Mouse (Mus musculus) midbrain, embryonic 10.5 days (tissue): ENCODE measurements around the gene Ost4. TPM values are rescaled to one million over a fixed set of nuclear protein-coding genes. Genes with fewer than 3 reads are reported as not detected.

Experiments used
- DNase-seq: peaks from one replicate; pipeline ENCODE4 v3.0.0-alpha.2; 2017; ENCODE audit warnings: low spot score
- H3K27ac ChIP-seq: fragments of 300-500 bp; sonication (generic); replicated peaks from 2 replicates; pipeline ENCODE4 v1.5.1; 2016; ENCODE audit warnings: mild to moderate bottlenecking
- H3K27me3 ChIP-seq: fragments of 300-500 bp; sonication (generic); 2 replicates; pipeline ENCODE4 v1.6.1; 2016; ENCODE audit warnings: low read depth, mild to moderate bottlenecking; ENCODE audit not compliant: poor library complexity, severe bottlenecking
- H3K36me3 ChIP-seq: fragments of 300-500 bp; sonication (generic); 2 replicates; pipeline ENCODE4 v1.6.1; 2016; ENCODE audit warnings: mild to moderate bottlenecking, moderate library complexity
- H3K4me1 ChIP-seq: fragments of 300-500 bp; sonication (generic); 2 replicates; pipeline ENCODE4 v1.6.1; 2016
- H3K4me3 ChIP-seq: fragments of 300-500 bp; sonication (generic); 2 replicates; pipeline ENCODE4 v1.5.1; 2016; ENCODE audit warnings: mild to moderate bottlenecking, moderate library complexity
- H3K9me3 ChIP-seq: fragments of 300-500 bp; sonication (generic); replicated peaks from 2 replicates; pipeline ENCODE4 v1.6.1; 2016; ENCODE audit warnings: mild to moderate bottlenecking
- WGBS: fragments of 180-500 bp; shearing (Covaris S2); methylation state at CpG from one replicate; pipeline ENCODE4 v1.1.7; 2016; 5-methylcytosine and 5-hydroxymethylcytosine counted together
- polyA plus RNA-seq: library from polyadenylated mRNA; unstranded; fragments of >200 nt; fragmentation: Nextera tagmentation; extraction: Ambion mirVana; gene quantifications from 2 replicates; pipeline ENCODE4 v1.2.1, GENCODE M21; 2016

Ost4 gene
- polyA plus RNA-seq, 1 experiment from 2014 or later, result 415 TPM

- Histone ChIP-seq H3K36me3 (peaks cover 10% of the 10 kb centered on the region), H3K4me3 (peak overlapping the region; percentile 60), H3K27ac (peak overlapping the region; percentile 10; the same call in 1 of the 2 replicates), H3K4me1 (peaks cover 49% of the 10 kb centered on the region), H3K9me3 (no peaks in the 10 kb centered on the region), H3K27me3 (peaks cover 43% of the 10 kb centered on the region)
- 58% methylated on average over 19 of the region's 19 CpGs for WGBS
- no peak for DNase-seq
Observed at GRCm38 (mm10) chr5:30920621-30921020, 13.0 kb upstream of the Ost4 start.

- no peaks in the 10 kb centered on the region for H3K9me3 ChIP-seq
- H3K36me3 ChIP-seq, result peaks cover 10% of the 10 kb centered on the region
- H3K27me3 ChIP-seq, result peaks cover 39% of the 10 kb centered on the region
- WGBS, result 76% methylated on average over 11 of the region's 11 CpGs
- peak overlapping the region; percentile 60; the same call in 1 of the 2 replicates for H3K4me3 ChIP-seq
- H3K4me1 ChIP-seq, result peaks cover 55% of the 10 kb centered on the region
- DNase-seq, result no peak
- no peak overlapping the region for H3K27ac ChIP-seq
Observed at GRCm38 (mm10) chr5:30919831-30920614, 12.4 kb upstream of the Ost4 start.

GRCm38 (mm10) chr5:30918691-30919090 lies 11.1 kb upstream of the Ost4 start:
- Histone ChIP-seq H3K27ac (no peak overlapping the region), H3K4me1 (peaks cover 68% of the 10 kb centered on the region), H3K36me3 (peaks cover 10% of the 10 kb centered on the region), H3K9me3 (no peaks in the 10 kb centered on the region), H3K4me3 (0 out of 2 replicates have a peak overlapping the region, but pooled peaks have one; percentile 22), H3K27me3 (peaks cover 28% of the 10 kb centered on the region)
- 75% methylated on average over 8 of the region's 8 CpGs for WGBS
- DNase-seq, result no peak

GRCm38 (mm10) chr5:30917891-30918670 lies 10.5 kb upstream of the Ost4 start:
- Histone ChIP-seq H3K27me3 (peaks cover 22% of the 10 kb centered on the region), H3K27ac (0 out of 2 replicates have a peak overlapping the region, but pooled peaks have one; percentile 14), H3K4me3 (0 out of 2 replicates have a peak overlapping the region, but pooled peaks have one; percentile 22), H3K36me3 (peaks cover 10% of the 10 kb centered on the region), H3K4me1 (peaks cover 74% of the 10 kb centered on the region), H3K9me3 (no peaks in the 10 kb centered on the region)
- no peak for DNase-seq
- WGBS, result 85% methylated on average over 31 of the region's 31 CpGs

- H3K4me3 ChIP-seq, result no peak overlapping the region
- H3K9me3 ChIP-seq, result no peaks in the 10 kb centered on the region
- H3K27me3 ChIP-seq, result peaks cover 15% of the 10 kb centered on the region
- H3K4me1 ChIP-seq, result peaks cover 74% of the 10 kb centered on the region
- H3K36me3 ChIP-seq, result peaks cover 10% of the 10 kb centered on the region
- no peak overlapping the region for H3K27ac ChIP-seq
- 90% methylated on average over 11 of the region's 11 CpGs for whole genome bisulfite sequencing
- DNase-seq, result no peak
Observed at GRCm38 (mm10) chr5:30917348-30917747, 9.8 kb upstream of the Ost4 start.

GRCm38 (mm10) chr5:30916841-30917240 lies 9.3 kb upstream of the Ost4 start:
- WGBS, result 92% methylated on average over 9 of the region's 9 CpGs
- H3K27ac ChIP-seq, result peak overlapping the region; percentile 87; the same call in 1 of the 2 replicates
- H3K27me3 ChIP-seq, result peaks cover 14% of the 10 kb centered on the region
- no peak overlapping the region for H3K4me3 ChIP-seq
- no peaks in the 10 kb centered on the region for H3K9me3 ChIP-seq
- DNase-seq, result no peak
- H3K4me1 ChIP-seq, result peaks cover 73% of the 10 kb centered on the region
- peaks cover 10% of the 10 kb centered on the region for H3K36me3 ChIP-seq

- H3K27ac ChIP-seq, result peak overlapping the region; percentile 87
- peaks cover 64% of the 10 kb centered on the region for H3K4me1 ChIP-seq
- DNase-seq, result peak; percentile 86
- WGBS, result 10% methylated on average over 7 of the region's 7 CpGs
- peaks cover 14% of the 10 kb centered on the region for H3K27me3 ChIP-seq
- peak overlapping the region; percentile 41 for H3K4me3 ChIP-seq
- no peaks in the 10 kb centered on the region for H3K9me3 ChIP-seq
- peaks cover 10% of the 10 kb centered on the region for H3K36me3 ChIP-seq
Observed at GRCm38 (mm10) chr5:30915974-30916433, 8.4 kb upstream of the Ost4 start.

- Histone ChIP-seq H3K27me3 (peaks cover 10% of the 10 kb centered on the region), H3K36me3 (peaks cover 10% of the 10 kb centered on the region), H3K4me3 (peak overlapping the region; percentile 41), H3K9me3 (no peaks in the 10 kb centered on the region), H3K4me1 (peaks cover 59% of the 10 kb centered on the region), H3K27ac (peak overlapping the region; percentile 87)
- no peak for DNase-seq
- WGBS, result 67% methylated on average over 9 of the region's 9 CpGs
Observed at GRCm38 (mm10) chr5:30915456-30915855, 7.9 kb upstream of the Ost4 start.

GRCm38 (mm10) chr5:30914849-30915248 lies 7.3 kb upstream of the Ost4 start:
- no peak for DNase-seq
- peaks cover 10% of the 10 kb centered on the region for H3K36me3 ChIP-seq
- peak overlapping the region; percentile 87 for H3K27ac ChIP-seq
- no peaks in the 10 kb centered on the region for H3K9me3 ChIP-seq
- peak overlapping the region; percentile 41 for H3K4me3 ChIP-seq
- H3K4me1 ChIP-seq, result peaks cover 56% of the 10 kb centered on the region
- peaks cover 4% of the 10 kb centered on the region; the same call in 1 of the 2 replicates for H3K27me3 ChIP-seq
- WGBS, result 85% methylated on average over 6 of the region's 6 CpGs

GRCm38 (mm10) chr5:30914101-30914635 lies 6.6 kb upstream of the Ost4 start:
- Histone ChIP-seq H3K4me1 (peaks cover 56% of the 10 kb centered on the region), H3K27ac (peak overlapping the region; percentile 87), H3K4me3 (peak overlapping the region; percentile 41), H3K27me3 (peaks cover under 1% of the 10 kb centered on the region; the same call in 1 of the 2 replicates), H3K9me3 (no peaks in the 10 kb centered on the region), H3K36me3 (peaks cover 9% of the 10 kb centered on the region)
- DNase-seq, result no peak
- 79% methylated on average over 7 of the region's 7 CpGs for WGBS

GRCm38 (mm10) chr5:30913060-30913841 lies 5.7 kb upstream of the Ost4 start, which contains the start of gene Emilin1:
Gene Emilin1, plus strand, starts transcription at chr5:30913402.
- Histone ChIP-seq H3K4me1 (peaks cover 61% of the 10 kb centered on the region), H3K4me3 (peak within 1 kb of the TSS; percentile 41)

GRCm38 (mm10) chr5:30912156-30912555 lies 4.6 kb upstream of the Ost4 start:
- Histone ChIP-seq H3K9me3 (no peaks in the 10 kb centered on the region), H3K4me3 (no peak overlapping the region), H3K27me3 (peaks cover 12% of the 10 kb centered on the region), H3K27ac (peak overlapping the region; percentile 87), H3K36me3 (no peaks in the 10 kb centered on the region), H3K4me1 (peaks cover 62% of the 10 kb centered on the region)
- no peak for DNase-seq
- WGBS, result 71% methylated on average over 5 of the region's 5 CpGs

More at GRCm38 (mm10) chr5:30913060-30913841, 5.7 kb upstream of the Ost4 start, which contains the start of gene Emilin1:
- peak; percentile 67 for DNase-seq
- peaks cover 2% of the 10 kb centered on the region; the same call in 1 of the 2 replicates for H3K36me3 ChIP-seq
- H3K9me3 ChIP-seq, result no peaks in the 10 kb centered on the region
- 32% methylated on average over 13 of the region's 13 CpGs for WGBS
- peaks cover 10% of the 10 kb centered on the region for H3K27me3 ChIP-seq
- H3K27ac ChIP-seq, result peak within 1 kb of the TSS; percentile 87
